Mouse (Mus musculus): ENCODE results near the gene Fbxo47.

Gene Fbxo47

DNA sequence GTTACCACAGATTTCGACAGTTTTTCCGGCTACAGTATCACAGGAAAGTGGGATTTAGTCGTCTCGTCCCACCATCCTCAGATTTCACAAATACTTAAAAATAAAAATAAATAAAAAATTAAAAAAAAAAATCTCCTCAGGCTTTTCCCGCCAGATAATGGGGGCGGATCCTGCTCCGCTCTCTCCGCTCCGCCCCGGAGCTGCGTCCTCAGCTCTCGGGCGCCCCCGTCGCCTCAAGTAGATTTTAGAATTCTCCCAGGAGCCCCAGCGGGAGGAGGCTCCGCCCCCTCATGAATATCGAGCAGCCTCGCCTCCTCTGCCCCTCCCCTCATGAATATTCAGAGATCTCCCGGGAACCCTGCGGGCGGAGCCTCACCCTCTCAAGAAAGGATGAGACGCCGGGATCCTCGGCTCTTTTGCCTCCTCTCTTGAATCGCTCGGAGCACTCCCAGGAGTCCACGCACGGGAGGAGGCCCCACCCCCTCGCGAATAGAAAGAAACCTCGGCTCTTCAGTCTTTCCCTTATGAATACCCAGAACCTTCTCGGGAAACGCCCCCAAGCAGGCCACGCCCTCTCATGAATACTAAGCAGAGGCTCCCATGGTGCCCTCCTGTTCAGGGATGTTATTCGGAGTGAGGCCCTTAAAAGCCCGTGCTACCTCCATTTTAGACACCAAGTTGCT lies at the start of gene Fbxo47:
Gene Fbxo47 (minus strand): TSS at position 237 of the 683 bp plus-strand sequence.
- peak; percentile 97 for DNase-seq (ENCODE audit: low spot score)

DNA sequence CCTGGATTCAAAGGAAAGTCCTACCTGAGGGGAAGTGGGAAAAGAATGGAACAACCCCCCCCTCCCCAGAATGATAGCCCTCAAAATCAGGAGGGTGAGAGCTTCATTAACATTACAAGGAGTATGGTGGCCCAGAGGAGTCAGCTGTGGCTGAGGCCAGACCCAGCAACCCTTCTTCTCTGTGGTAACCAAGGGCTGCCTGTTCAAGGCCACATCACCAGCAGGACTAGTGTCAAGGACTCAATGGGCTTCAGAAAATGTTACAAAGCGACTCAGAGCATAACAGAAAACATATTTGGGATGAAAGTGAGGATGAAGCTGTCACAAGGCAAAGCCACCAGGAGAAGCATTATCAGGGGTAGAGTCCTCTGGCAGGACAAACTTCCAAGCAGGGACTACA lies 49.6 kb upstream of the Fbxo47 start:
- peak; percentile 32 for DNase-seq (ENCODE audit: low spot score)

DNA sequence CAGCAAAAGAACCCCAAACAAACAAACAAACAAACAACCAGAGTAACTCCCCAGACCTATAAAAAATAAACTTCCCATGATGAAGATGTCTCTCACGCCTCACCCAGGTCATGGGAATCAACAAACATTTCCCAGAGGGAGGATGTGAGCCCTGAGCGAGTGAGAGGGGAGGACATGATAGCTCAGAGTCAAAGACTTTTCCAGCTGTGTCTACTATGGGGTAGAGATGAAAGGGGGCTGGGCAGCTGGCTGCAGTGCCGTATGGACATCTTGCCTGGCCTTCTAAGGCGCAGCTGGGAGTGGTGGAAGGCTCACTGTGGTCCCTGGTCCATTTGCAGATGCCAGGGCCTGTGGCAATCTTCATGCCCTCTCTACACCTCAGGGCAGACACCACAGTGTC lies 45.0 kb upstream of the Fbxo47 start:
- DNase-seq (ENCODE audit: low spot score) = no peak

DNA sequence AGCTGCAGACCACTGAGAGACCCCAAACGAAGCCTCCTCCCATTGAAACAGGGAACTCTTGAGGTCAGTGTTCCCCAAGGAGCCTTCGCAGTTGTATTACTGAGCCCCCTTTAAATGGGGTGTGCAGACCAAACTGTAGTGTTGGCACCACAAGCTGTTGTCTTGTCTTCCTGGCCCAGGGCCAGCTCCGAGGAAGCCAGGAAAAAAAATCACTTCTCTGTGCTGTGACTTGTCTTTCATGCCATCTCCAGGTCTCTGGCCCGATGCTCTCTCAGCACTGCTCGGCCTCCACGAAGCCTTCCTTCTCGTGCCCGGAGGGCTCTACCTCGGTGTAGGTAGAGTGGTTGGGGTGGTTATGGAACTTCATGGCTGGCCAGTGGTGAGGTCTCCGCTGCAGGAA lies 40.3 kb upstream of the Fbxo47 start:
- DNase-seq (ENCODE audit: low spot score) = no peak

DNA sequence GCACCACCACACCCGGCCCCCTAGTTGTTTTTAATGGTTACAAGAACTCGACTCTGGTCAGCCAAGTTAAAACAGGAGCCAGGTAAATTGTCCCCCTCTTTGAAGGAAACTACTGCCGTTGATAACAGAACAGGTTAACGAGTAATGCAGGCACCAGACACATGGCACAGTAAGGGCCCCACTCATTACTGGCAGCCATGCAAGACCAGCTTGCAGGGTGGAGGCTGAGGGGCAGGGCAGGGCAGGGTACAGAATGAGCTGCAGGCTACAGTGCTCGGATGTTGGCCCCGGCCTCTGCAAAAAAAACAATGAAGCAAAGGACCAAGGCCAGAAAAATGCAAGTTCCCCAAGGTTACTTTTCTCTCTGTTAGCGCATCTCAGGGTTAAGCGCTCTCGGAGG lies 39.7 kb upstream of the Fbxo47 start:
- DNase-seq (ENCODE audit: low spot score) = peak; percentile 22

DNA sequence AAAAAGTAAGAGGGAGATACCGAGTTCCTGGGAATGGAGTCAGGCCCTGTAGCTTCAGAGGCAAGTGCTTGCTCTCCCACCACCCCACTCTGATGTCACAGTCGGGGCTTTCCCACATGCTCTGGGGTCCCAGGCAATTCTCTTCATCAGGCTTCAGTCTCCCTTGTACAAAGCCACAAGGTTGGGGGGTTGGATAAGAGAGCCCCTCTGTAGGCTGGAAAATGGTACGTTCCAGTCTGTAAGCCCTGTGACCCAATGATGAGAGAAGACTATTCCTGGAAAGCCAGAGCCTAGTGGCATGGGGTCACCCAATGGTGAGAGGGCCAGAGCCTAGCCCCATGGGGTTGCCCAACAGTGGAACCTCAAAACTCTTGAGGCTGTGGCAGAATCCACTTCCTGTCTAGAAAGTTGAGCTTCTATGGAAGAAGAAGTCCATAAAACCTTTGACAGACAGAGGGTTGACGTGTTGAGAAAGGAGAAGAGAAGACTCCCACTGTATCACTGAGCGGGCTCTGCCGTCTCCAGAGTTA lies 32.1 kb upstream of the Fbxo47 start:
- no peak for DNase-seq (ENCODE audit: low spot score)

DNA sequence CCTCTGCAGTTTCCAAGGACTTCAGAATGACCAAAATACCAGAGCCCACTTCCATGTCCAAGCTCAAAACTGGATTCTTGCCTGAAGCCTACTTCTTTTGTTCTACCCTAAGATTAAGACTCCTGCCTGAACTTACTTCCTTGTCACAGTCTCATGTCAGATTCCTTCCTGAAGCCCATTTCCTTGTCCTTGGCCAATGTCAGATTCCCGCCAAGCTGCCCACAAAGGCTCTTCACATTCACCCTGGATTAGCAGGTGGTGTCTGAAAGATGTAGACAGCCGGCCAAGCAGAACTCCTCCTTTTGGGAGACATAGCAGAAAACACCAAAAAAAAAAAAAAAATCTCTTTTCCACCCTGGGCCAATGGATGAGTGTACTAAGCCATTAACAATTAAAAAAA lies 31.5 kb upstream of the Fbxo47 start:
- DNase-seq (ENCODE audit: low spot score) = no peak

DNA sequence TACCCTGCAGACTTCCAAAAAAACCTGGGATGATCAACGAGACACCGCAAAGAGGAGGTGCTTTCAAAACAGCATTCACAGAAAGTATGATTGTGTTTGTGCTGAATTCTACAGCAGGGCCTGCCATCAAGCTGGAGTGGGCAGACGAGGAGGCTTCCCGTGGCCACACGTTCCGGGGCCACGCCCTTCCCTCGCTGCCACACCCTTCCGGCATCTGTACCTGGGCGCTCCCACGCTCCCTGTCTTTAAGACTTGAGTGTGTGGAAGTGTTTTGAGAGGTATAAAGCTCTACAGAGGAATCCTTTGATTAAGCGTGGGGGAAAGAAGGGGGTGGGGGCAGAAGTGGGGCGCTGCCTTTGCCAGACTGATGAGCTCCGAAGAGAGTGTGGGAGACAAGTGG lies 29.2 kb upstream of the Fbxo47 start:
- no peak for DNase-seq (ENCODE audit: low spot score)

DNA sequence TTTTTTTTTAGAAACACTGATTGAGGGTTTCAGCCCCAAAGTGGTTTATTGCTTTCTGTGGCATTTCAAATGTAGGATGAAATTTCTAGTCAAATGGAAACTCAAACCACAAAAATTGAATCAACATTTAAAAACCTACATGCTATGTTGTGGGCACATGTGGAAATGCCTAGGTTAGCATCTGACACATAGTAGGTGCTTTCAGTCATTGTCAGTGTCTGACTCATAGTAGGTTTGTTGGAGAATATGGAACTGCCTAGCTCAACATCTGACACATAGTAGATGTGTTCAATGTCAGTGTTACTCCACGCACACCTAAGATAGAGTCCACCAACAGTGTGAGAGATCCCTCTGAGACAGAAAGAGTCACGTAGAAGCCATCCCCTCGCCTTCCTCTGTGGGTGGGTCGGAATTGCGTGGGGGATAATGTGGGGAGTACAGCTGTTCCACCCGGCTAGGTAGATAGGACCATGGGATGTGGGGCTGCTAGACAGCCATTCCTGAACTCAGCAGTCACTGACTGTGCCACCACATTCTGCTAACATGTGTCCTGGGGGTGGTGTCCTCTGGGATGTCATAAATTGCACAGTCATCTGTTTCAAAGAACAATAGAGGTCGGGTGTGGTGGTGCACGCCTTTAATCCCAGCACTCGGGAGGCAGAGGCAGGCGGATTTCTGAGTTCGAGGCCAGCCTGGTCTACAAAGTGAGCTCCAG lies 24.8 kb upstream of the Fbxo47 start:
- DNase-seq (ENCODE audit: low spot score) = no peak

DNA sequence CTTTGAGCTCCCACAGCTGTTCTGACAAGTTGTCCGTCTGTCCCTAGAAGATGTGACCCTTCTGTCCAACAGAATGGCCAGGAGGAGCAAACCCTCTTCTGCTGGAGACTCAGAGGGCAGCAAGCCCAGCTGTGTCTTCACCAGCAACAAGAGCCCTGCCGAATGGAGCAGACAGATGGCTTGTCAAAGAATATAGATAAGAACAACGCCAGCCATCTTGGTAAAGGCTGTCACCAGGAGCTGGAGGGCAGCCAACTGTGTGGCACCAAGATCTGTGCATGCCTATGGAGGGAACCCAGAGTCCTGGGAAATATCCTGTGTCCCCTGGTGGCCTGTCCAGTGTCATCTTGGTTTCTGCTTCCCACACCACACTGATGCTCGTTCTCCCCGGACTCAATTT lies 24.0 kb upstream of the Fbxo47 start:
- DNase-seq (ENCODE audit: low spot score) = no peak

DNA sequence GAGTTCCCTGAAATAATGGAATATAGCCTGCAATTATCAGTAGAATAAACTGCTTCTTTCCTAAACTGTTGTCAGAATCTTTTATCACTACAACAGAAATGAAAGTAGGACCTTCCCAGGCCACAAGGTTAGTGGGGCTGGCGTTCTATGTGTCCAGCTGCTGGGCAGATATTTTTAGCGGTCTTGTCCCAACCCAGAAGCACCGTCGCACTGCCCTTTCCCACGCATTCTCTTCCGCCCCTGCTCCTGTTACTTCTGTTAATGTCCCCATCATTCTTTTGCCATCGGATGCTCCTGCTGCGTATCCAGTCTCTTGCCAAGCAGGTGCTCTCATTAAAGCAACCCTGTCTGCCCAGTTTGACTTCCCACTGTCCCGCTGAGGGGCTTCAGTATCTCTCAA lies 23.0 kb upstream of the Fbxo47 start:
- no peak for DNase-seq (ENCODE audit: low spot score)

DNA sequence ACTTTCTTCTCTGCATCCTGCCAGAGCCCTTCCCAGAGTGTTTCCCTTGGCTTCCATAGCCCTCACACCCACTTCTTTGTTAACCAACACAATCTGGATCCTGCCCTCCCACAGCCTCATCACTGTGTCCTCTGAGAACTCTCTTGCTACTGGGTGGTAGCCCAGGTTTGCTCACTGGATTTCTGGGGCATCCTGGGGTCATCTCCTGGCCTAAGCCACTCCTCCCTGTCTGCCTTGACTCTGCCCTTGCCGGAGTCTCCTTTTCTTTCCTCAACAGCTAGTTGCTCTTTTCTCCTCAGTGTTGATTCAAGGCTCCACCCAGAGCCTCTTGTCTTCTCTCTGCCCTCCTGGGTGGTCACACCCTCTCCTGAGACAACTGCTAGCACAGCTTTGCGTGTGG lies 22.0 kb upstream of the Fbxo47 start:
- DNase-seq (ENCODE audit: low spot score) = no peak

DNA sequence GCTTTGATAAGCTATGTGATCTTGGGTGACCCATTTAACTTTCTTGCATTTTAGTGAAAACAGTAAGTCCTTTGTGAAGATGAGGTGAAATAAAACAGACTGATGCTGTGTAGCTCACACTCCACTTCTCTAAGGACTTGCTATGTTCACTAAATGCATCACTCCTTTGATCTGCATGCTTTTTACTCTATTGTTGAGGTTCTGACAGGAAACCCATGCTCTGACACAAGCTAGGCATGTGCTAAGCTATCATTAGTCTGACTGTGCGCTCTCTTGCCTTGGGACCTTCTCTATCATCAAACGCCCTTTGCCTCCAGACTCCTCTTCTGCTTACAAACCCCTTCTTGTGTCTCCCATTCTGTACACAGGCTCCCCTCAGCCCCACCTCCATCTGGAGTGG lies 21.6 kb upstream of the Fbxo47 start:
- no peak for DNase-seq (ENCODE audit: low spot score)

DNA sequence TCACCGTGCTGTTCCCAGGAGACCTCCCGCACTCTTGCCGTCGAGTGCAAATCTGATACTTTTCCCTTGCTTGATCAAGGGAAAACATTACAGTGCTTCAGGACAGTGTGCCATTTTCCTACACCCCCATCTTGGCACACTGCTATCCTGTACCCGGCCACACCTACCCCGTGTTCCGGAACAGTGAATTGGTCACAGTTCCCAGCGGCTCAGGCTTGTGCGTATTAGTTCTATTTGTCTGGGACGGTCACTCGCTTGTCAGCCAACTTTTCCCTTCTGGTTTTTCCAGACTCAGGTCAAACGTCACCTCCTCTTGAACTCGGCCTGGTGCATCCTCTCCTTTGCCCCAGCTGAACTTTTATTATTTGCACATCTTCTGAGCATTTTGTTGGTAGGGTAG lies 20.8 kb upstream of the Fbxo47 start:
- DNase-seq (ENCODE audit: low spot score) = no peak

DNA sequence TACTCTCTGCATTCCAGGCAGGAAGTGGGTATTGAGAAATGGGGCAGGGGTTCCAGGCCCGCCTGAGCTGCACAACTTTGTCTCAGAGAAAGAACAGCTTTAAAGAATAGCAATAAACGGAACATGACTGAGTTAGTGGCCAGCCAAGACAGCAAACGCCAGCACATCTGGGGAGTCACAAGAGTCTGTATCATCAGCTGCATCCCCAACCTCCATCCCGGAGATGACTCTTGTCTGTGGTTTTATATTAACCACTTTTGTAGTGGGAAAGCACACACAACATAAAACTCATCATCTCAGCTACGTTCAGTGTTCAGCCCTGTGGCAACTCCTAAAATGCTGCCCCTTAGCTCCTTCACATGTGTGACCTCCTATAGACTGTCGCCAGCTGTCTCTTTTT lies 17.9 kb upstream of the Fbxo47 start:
- no peak for DNase-seq (ENCODE audit: low spot score)

DNA sequence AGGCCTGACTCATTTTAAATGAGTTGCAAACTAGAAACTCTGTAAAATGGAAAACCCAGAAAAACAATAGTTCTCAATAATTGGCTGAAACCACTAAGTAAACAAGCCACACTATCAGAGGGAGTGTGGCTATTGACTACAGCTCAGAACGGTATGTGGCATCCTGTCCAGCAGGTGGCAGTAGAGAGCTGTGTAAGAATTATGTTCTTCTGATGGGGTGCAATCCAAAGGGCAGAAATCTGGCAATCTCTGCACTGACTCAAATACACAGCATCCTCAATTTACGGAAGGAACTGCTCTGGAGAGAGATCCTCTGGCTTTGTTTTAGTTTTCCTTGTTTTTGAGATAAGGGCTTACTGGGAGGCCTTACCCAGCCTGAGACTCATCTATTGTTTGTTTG lies 15.9 kb upstream of the Fbxo47 start:
- DNase-seq (ENCODE audit: low spot score) = peak; percentile 71

DNA sequence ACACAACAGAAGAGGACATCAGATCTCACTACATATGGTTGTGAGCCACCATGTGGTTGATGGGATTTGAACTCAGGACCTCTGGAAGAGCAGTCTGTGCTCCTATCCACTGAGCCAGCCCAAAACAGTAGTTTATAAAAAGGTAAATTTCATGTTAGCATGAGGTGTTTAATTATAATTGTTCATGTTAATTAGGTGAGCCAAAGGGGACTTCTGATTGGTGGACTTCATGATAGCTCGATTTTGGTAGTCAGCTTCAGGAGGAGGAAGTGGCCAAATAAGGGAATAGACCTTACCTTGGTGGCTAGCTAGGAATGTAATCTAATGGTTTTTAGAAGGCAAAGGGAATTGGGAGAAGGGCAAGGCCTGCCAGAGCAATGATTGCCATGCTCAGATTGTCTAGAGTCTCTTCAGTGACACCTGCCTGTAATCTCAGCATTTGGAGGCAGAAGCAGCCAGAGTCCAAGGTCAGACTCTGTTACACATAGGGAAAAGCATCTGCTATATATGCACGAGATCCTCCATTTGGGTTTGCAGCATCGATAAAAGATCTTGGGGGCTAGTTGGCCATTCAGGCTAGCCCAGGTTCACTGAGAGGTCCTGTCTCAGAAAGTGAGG lies 13.7 kb upstream of the Fbxo47 start:
- no peak for DNase-seq (ENCODE audit: low spot score)

DNA sequence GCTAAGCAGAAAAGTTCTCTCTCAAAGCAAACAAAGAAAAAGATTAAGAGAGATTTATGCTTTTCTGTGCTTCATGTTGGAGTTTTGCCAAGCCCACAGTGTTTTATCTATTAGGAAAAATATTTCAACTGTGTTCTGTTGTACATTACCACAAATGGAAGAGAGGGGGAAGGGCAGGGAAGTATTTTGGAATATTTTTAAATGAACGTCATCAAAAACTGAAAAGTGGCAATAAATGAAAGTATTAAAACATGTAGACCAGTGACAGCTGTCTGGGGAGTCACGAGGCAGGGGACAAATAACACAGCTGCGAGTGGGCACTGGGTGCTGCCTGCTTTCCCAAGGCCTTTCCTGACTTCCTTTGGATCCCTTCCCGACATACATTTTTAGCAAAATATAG lies 12.7 kb upstream of the Fbxo47 start:
- no peak for DNase-seq (ENCODE audit: low spot score)

DNA sequence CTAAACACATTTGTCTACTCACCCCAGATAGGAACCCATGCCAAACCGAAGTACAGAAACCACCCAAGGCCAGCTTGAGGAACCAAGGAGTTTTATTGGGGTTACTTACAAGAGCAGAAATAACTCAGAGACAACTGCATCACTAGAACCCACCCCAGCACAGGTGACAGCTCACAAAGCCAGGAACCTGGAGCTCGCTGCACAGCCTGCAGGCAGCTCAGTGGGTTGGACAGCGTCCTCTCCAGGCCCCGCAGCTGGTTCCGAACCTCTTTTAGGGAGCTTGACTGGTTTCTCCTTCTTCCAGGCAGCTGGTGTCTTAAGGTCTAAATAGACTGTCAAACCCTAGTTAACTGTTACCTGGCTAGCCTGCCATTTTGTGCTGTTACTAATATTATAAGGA lies 7.9 kb upstream of the Fbxo47 start:
- DNase-seq (ENCODE audit: low spot score) = no peak

DNA sequence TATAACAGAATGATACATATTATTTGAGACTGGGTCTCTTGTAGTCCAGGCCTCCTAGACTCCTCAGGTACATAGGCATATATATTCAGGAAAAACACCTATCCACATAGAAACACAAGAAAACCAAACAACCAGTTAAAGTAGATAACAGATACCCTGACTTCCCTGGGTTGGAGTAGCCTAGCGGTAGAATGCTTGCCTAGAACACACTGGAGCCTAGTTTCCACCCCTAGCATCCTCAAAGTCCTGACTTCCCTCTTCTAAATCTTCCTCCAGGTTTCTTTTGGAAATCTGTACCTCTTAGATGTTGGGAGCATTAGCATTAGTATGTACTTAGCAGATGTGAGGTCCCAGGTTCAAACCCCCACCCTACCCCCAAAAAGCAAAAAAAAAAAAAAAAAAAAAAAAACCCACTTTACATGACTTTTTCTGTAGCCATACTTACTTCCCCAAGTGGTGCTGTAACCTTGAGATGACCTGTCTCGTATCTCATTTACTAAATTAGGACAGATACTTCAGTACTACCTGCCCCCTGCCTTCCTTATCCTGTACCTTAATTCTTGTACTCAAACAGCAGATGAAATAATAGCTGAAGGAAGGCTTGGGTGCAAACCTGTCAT lies 1.5 kb upstream of the Fbxo47 start:
- no peak for DNase-seq (ENCODE audit: low spot score)

DNA sequence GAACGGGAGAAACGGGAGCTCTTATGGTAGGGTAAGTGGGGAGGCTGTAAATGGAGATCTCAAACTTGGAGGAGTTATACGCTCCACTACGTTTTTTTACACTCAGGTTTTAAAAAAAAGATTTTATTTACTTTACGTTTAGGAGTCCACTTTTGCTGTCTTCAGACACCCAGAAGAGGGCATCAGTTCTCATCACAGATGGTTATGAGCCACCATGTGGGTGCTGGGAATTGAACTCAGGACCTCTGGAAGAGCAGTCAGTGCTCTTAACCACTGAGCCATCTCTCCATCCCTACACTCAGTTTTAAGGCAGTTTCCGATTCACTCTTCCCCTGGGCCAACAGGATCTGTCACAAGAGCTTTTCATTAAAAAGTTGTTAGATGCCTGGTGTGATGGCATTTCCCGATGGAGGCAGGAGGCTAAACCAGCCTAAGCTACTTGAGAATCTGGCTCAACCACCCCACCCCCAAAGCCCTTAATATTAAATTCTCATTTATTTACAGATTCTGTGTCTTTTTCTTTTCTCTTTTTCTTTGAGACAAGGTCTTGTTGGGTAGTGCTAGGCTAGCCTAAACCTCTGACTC lies 739 bp upstream of the Fbxo47 start:
- DNase-seq (ENCODE audit: low spot score) = no peak

DNA sequence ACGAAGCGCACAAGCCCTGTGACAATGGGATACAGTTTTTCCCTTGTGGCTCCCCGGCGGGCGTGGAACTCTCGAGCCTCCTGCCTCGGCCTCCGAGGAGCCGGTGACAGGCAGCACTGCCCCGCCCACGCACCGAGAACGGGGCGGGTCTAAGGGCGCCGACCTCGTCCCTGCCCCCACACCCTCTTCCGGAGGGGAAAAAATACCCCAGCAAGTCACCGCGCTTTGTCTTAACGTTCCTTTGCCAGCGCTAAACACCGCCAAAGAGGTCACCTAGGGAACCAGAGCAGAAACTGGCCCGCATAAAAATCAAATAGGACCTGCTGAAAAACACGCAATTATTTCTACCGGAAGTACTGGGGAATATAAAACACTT lies 424 bp downstream of the Fbxo47 start:
- peak; percentile 50 for DNase-seq (ENCODE audit: low spot score)

DNA sequence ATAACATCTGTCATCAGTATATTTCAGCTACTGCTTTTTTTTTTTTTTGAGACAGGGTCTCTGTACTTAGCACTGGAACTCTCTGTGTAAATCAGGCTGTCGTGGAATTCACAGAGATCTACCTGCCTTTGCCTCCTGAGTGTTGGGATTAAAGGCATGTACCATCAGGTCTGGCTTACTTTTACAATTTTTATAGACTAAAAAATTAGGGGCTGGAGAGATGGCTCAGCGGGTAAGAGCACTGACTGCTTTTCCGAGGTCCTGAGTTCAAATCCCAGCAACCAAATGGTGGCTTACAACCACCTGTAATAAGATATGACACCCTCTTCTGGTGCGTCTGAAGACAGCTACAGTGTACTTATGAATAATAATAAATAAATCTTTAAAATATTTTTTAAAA lies 3.6 kb downstream of the Fbxo47 start:
- DNase-seq (ENCODE audit: low spot score) = no peak

Measured in ovary, adult 18-20 months (tissue).